Mouse (Mus musculus) adrenal gland, postnatal 14 days (tissue): Measurements from ENCODE around the gene Commd4. TPM values are rescaled to one million over a fixed set of nuclear protein-coding genes. Genes with fewer than 3 reads are reported as not detected.

ENCODE experiments used
- DNase-seq: peaks from one replicate; pipeline ENCODE4 v3.0.0; 2021; ENCODE audit warnings: mixed read lengths
- total RNA-seq: library from RNA; stranded (reverse); gene quantifications from 2 replicates; pipeline ENCODE4 v1.2.3, GENCODE M21; 2021

Commd4 gene
- total RNA-seq, 1 experiment from 2014 or later = 47.0 TPM

DNA sequence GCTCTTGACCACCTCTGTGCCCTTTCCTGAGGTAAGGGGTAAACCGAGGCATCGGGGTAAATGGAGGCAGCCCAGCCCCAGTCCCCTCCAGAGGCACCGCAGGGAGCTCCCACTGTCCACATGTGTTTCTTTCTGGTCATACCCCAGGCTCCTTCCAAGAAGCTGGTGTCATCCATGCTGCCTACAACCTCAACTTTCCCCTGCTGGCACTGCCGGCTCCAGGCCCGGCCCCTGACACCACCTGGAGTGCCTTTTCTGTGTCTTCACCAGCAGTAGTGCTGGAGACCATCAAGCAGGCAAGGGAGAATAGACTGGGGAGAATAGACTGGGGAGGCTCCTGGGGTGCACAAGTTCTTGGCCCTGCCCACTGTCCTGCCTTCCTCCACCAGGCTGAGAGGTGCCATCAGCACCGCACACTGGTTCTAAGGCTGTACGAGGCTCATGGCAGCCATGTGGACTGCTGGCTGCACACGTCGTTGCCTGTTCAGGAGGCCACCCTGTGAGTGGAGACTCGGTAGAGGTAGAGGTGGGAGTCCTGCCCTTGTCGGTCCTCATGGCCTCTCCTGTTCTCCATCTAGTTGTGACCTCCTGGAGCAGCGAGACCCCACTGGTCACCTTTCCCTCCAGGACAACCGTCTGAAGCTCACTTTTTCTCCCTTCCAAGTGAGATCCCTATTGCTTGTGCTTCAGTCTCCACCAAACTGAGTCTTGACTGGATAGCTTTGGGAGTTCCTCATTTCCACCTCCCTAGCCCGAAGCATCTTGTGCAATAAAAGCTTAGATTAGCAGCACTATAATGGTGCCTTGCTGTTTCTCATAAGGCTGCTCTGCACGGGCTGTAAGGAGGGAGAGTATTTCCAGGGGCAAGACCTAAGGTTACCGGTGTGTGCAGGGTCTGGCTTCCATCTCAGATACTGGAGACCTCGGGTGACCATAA is 16.4 kb downstream of the Commd4 start:
- no peak for DNase-seq

DNA sequence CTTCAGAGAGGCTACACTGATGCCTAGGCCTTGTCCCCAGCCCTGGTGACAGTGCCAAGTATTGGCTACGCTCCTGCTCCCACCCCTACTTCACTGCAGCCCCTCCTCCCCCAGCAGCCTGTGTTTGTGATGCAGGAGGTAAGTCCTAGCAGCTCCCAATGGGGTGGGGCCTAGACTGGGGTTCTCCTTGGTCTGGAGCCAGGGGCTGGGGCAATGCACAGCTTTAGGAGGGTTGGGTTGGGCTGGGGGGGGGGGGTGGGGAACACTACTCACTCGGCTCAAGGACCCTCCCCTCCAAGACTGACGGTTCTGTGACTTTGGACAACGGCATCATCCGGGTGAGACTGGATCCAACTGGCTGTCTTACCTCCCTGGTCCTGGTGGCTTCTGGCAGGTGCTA is 18.6 kb downstream of the Commd4 start:
- DNase-seq = no peak

DNA sequence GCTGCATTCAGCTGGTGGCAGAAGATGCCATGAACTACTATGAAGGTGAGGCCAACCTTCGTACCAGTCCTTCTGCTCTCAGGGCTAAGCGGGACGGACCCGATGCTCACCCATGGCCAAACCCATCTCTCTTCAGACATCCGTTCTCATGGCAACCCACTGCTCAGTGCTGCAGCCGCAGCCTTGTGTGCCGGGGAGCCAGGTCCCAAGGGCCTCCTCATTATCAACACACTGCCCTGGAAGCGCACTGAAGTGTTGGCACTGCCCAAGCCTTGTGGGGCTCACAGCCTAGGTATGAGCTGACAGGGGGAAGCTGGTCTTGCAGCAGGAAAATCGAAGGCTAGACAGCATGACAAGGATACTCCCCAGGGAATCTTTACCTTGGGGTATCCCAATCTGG is 19.0 kb downstream of the Commd4 start:
- DNase-seq = no peak

DNA sequence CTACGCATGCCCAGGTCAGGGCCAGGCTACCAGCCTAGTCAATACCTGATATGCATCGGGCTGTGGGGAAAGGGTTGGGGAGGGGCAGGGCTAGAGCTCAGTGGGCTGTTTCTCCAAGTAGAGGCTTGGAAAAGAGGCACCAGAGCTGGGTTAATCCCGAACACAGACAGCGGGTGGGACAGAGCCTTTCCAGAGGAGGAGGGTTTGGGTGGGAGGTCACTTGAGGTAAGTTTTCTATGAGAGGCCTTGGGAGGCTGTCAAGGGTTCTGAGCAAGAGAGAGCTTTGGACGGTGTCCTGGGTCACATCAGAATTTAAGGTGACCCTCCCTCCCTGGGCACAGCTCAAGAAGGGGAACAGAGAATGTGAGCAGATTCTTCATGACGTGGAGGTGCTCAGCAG is 19.6 kb downstream of the Commd4 start:
- no peak for DNase-seq

DNA sequence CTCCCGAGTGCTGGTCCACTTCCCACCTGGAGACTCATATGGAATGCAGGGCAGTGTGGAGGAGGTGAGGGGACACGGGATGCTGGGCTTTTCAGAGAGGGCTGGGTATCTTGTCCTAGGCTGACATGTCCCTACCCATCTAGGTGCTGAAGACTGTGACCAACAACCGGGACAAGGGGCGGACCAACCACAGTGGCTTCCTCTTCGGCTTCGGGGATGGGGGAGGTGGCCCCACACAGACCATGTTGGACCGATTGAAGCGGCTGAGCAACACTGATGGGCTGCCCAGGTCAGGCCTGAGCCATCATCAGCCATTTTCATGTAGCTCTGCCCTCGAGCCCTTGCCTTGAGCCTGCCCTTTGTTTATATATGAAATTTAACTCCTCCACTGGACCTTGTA is 20.4 kb downstream of the Commd4 start:
- DNase-seq = no peak

DNA sequence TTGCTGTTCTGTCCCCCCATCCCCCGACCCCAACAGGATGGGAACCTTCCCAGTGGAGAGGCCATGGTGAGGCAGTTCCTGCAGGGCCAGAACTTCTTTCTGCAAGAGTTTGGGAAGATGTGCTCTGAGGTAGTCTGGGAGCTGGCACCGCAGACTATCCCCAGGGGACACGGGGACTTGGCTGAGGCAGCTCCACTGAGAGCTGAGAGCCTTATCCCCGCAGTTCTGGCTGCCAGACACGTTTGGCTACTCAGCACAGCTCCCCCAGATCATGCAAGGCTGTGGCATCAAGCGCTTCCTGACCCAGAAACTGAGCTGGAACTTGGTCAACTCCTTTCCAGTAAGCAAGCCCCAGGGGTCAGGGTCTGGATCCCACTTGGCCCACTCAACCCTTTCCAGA is 20.9 kb downstream of the Commd4 start:
- peak; percentile 79 for DNase-seq

DNA sequence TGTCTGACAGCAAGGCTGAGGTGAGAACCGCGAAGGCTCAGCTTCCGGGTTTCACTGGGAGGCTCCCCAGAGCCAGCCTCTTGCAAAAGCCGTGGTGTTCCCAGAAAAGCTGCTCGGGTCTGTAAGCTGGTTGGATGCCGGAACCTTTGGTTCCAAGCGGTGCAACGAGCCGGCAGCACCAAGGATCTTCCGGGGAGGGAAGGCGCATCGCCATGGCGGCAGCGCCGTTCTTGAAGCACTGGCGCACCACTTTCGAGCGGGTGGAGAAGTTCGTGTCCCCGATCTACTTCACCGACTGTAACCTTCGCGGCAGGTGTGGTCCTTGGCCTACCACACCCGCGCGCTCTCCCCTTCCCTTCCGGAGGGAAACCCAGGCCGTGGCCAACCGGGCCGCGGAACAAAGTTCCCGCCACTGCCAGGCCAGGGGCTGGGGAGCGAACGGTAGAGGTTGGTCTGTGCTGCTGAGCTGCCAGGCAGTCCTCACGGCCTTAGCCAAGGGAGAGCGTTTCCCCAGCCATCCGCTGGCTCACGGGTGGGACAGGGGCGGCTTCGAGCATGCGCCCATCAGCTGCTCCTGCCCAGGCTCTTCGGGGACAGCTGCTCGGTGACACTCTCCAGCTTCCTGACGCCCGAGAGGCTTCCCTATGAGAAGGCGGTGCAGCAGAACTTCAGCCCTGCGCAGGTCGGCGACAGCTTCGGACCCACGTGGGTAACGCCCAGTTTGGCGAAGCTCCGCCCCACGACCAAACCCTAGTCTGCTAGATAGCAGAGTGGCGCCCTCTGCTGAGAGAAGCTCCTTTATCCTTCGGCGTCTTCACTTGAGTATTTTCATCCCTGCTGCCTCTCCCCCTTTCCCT is 27.3 kb downstream of the Commd4 start, which contains the start of gene Man2c1:
TSS of gene Man2c1 (plus strand) at position 114 of the 857 bp plus-strand sequence.
- DNase-seq = peak; percentile 96

DNA sequence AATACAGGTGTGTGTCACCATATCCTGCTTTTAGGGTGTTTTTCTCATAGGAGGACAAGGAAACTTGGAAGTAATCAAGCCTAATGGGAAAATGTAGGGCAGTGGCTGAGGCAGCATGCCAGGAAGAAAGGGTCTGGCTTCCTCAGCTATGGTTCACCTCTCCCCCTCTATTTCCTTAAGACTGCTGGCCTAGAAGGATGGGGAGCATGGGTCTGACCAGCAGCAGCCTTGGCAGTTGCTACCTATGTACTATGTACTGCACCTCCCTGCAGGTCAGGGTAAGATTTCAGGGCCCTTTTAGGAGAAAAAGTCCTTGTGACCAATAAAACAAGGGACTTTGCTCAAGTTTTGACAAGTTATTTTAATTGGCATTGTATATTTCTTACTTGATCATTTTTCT is 28.5 kb downstream of the Commd4 start:
- no peak for DNase-seq

DNA sequence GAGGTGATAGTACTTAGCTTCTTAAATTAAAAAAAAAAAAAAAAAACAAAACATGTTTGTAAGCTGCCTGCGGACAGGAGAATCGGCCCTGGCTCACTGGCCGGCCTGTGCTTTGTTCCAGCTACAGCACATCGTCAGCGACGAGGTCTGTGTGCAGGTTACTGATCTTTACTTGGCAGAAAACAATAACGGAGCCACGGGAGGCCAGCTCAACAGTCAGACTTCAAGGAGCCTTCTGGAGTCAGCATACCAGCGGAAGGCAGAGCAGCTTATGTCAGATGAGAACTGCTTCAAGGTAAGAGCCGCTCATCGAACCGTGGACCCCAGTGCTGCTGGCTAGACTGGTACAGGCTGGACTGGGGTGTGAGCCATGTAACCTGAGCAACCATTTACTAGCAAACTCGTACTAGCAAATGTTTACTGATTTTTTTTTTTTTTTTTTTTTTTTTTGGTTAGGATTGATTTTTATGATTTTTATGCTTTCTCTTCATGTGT is 40.8 kb downstream of the Commd4 start:
- DNase-seq = no peak

Other genes with a start within 250 kb of the Commd4 start
- 17.9 and 22.6 TPM in 2 replicates for gene Snx33, start 230.0 kb downstream of the Commd4 start, total RNA-seq
- 76.4 and 88.5 TPM in 2 replicates for gene Imp3, start 220.9 kb downstream of the Commd4 start, total RNA-seq
- gene Snupn, start 207.5 kb downstream of the Commd4 start, total RNA-seq = 12.5 and 13.3 TPM in 2 replicates
- 39.2 and 43.4 TPM in 2 replicates for gene Ptpn9, start 163.4 kb downstream of the Commd4 start, total RNA-seq
- 50.6 and 55.0 TPM in 2 replicates for gene Sin3a, start 86.3 kb downstream of the Commd4 start, total RNA-seq
- 97.2 and 118 TPM in 2 replicates for gene Man2c1, start 27.6 kb downstream of the Commd4 start, total RNA-seq
- gene Neil1, start 10.0 kb downstream of the Commd4 start, total RNA-seq = 10.6 and 11.2 TPM in 2 replicates
- gene Trcg1, start 78.2 kb upstream of the Commd4 start, total RNA-seq = not detected in 2 replicates
- 36.2 and 45.6 TPM in 2 replicates for gene 1700017B05Rik, start 104.3 kb upstream of the Commd4 start, total RNA-seq